Mouse (Mus musculus): ENCODE results near the gene BC025920. TPM values are rescaled to one million over a fixed set of nuclear protein-coding genes. Genes with fewer than 3 reads are reported as not detected.
"Not testable (repeated sequence)": the region's sequence is repeated elsewhere in the genome, so short reads cannot be mapped to it uniquely, and the experiment has no call there.

The BC025920 gene
- total RNA-seq, 2 experiments from 2014 or later: 1.7 to 2.3 TPM

- ATAC-seq (ENCODE audit: poor library complexity, severe bottlenecking): peak; percentile 31
Measured at GRCm38 (mm10) chr10:81602741-81603151, 3.3 kb upstream of the BC025920 start.

GRCm38 (mm10) chr10:81604019-81604967, 1.8 kb upstream of the BC025920 start:
- ATAC-seq (ENCODE audit: poor library complexity, severe bottlenecking): no peak

GRCm38 (mm10) chr10:81604968-81605665, 953 bp upstream of the BC025920 start:
- peak; percentile 50 for ATAC-seq (ENCODE audit: poor library complexity, severe bottlenecking)

- ATAC-seq (ENCODE audit: poor library complexity, severe bottlenecking): no peak
Measured at GRCm38 (mm10) chr10:81605666-81605973, 450 bp upstream of the BC025920 start.

- ATAC-seq (ENCODE audit: poor library complexity, severe bottlenecking): no peak
Measured at GRCm38 (mm10) chr10:81608308-81608707, 2.2 kb downstream of the BC025920 start.

GRCm38 (mm10) chr10:81612779-81613178, 6.7 kb downstream of the BC025920 start:
- no peak for ATAC-seq (ENCODE audit: poor library complexity, severe bottlenecking)

GRCm38 (mm10) chr10:81615486-81615885, 9.4 kb downstream of the BC025920 start:
- no peak for ATAC-seq (ENCODE audit: poor library complexity, severe bottlenecking)

- no peak for ATAC-seq (ENCODE audit: poor library complexity, severe bottlenecking)
Measured at GRCm38 (mm10) chr10:81619976-81620375, 13.9 kb downstream of the BC025920 start.

GRCm38 (mm10) chr10:81620786-81621185, 14.7 kb downstream of the BC025920 start:
- no peak for ATAC-seq (ENCODE audit: poor library complexity, severe bottlenecking)

GRCm38 (mm10) chr10:81623441-81623840, 17.4 kb downstream of the BC025920 start:
- ATAC-seq (ENCODE audit: poor library complexity, severe bottlenecking): no peak

- ATAC-seq (ENCODE audit: poor library complexity, severe bottlenecking): no peak
Measured at GRCm38 (mm10) chr10:81626101-81626993, 20.3 kb downstream of the BC025920 start.

- ATAC-seq (ENCODE audit: poor library complexity, severe bottlenecking): peak; percentile 87
Measured at GRCm38 (mm10) chr10:81626994-81627835, 21.1 kb downstream of the BC025920 start, which contains the start of gene Sirt6. Gene Sirt6 (minus strand): TSS chr10:81627797.

- ATAC-seq (ENCODE audit: poor library complexity, severe bottlenecking): peak; percentile 43; the same call in 1 of the 2 replicates
Measured at GRCm38 (mm10) chr10:81627836-81628220, 21.8 kb downstream of the BC025920 start.

GRCm38 (mm10) chr10:81628390-81628789, 22.3 kb downstream of the BC025920 start, which contains the start of gene Ankrd24:
Gene Ankrd24 (plus strand): TSS chr10:81628540.
- ATAC-seq (ENCODE audit: poor library complexity, severe bottlenecking): no peak

GRCm38 (mm10) chr10:81633253-81634099, 27.4 kb downstream of the BC025920 start:
- peak; percentile 96 for ATAC-seq (ENCODE audit: poor library complexity, severe bottlenecking)

GRCm38 (mm10) chr10:81636338-81636737, 30.3 kb downstream of the BC025920 start:
- no peak for ATAC-seq (ENCODE audit: poor library complexity, severe bottlenecking)

- no peak for ATAC-seq (ENCODE audit: poor library complexity, severe bottlenecking)
Measured at GRCm38 (mm10) chr10:81638101-81638500, 32.0 kb downstream of the BC025920 start.

GRCm38 (mm10) chr10:81640825-81641224, 34.8 kb downstream of the BC025920 start:
- ATAC-seq (ENCODE audit: poor library complexity, severe bottlenecking): not testable (repeated sequence)

- ATAC-seq (ENCODE audit: poor library complexity, severe bottlenecking): no peak
Measured at GRCm38 (mm10) chr10:81641566-81641965, 35.5 kb downstream of the BC025920 start.
